Mouse (Mus musculus): ENCODE measurements around the gene Ssbp3.

The Ssbp3 gene

DNA sequence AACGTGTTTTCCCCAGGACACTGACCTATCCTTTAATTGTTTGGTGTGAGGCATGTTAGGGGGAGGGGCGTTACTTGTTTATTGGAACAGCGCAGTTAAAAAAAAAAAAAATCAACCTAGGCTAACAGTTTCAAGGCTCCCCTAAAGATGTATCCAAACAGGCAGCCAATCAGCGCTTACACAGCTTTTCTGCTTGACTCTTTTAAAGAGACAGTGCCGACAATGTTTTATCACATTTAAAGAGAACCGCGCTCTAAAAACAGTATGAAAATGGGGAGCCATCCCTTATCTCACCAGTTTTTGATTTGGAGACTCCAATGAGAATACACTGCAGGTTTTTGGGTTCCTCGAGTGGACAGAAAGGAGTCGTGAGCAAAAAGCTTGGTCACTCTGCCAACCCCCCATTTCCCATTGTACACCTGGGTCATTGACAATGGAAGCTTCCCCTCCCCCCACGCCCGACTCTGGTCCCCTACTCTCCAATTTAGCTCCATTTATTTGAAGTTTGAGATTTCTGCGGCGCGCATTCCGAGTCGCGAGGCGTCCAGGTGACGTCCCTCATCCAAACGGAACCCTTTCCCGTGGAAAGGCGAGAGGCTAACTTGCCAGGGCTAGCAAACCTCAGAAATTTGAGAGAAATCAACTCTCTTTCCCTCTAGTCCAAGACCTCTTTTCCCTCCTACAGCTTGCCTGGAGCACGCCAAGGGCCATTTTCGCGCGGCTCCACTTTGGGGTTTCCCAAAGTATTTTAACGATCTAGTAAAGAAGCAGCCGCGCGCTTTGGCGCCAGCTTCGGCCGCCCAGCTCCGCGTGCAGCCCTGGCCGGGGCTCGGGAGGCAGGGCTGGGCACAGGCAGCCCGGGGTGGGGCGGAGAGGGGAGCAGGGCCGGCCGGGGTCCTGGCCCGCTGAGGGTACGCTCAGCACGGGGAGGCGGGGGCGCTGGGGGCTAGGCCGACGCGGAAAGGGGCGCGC lies at the start of gene Ssbp3:
Ssbp3 (plus strand) TSS at position 501 of the 972 bp plus-strand sequence.
- DNase-seq (ENCODE audit: low spot score in 2 of 2), result peak; percentile 22 to 44

DNA sequence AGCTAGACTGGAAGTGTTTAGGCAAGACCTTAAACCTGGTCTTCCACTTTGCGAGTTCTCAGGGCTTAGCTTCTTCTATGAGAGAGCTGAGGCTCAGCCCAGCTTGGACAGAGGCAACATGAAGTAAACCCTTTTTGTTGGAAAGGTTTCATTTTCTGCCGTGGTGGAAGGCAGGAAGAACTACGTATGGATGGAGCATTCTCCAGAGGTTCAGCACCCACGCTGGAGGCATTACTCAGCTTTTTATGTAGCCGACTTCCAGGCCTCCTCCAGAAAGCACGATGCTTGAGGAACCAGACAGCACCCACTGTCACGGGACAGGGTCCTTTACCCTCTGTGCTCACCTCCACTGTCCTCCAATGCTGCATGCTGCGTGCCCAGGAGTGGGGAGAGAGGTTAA lies 48.6 kb upstream of the Ssbp3 start:
- no peak for DNase-seq (ENCODE audit: low spot score in 2 of 2)

DNA sequence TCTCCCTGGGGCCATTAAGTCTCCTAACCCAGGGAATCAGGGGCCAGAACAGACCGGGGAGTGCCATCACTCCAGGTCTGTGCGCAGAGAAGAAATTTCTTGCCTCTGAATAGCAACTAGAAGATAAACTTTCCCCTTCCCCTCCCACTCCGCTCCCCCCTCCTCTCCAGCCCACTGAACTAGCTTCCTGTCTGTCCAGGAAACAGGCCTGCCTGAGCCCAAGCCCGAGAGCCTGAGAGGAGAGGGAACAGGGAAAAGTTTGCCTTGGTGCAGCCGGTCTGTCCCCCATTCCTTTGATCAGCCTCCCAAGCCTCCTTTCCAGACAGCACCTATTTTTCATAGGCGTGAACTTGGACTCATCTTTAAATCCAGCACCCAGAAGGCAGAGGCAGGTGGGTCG lies 48.2 kb upstream of the Ssbp3 start:
- DNase-seq (ENCODE audit: low spot score in 2 of 2), result no peak

DNA sequence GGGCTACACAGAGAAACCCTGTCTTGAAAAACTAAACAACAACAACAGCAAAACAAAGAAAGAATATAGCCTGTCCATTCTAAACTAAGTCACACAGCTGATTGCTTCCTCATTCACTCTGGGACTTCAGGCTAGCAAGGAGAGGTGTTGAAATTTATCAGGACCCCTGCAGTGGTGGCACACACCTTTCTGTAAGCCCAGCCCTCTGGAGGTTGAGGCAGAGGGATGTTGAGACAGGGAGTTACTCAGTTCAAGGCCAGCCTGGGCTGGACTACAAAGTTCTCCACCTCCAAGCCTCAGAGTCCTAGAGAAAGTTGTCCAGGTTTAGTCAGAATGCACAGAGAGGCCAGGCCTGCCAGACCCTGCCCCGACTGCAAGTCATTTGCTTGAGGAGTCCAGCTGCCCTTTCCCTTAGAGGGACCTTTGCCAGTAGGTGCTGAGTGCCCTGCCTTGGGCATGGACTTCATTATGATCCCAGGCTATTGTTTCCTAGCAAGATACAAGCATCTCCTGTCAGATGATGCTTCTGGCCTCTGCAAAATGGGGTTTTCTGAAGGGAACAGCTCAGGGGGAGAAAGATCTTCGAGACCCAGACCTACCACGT lies 47.6 kb upstream of the Ssbp3 start:
- no peak for DNase-seq (ENCODE audit: low spot score in 2 of 2)

DNA sequence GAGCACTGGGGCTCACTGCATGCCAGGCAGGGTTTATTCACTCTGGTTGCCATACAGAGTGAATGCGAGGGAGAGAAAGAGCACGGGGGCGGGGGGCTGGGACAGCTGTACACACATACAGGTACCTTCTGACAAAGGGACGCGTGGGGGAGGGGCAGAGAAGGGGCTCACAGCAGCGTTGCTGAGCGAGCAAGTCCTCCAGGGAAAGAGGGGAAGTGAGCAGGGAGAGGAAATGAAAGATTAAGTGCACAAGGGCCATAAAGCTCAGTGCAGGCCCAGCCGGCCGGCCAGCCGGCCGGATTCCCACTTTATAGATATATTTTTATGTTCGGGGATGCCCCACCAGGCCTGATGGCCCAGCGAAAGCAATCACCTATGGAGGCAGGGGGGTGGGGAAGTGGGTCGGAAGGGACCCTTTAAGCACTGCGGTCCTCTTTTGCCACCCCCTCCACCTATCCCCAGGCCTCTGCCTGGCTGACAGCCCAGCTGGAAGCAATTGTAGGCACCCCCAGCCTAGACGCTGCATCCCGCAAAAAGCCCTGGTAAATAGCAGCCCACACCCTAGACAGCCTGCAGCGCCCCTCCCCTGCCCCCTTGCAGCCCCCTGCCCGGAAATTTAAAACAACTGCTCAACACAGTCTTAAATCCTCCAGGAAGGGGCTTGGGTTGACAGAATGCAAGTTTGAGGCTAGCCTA lies 44.9 kb upstream of the Ssbp3 start:
- DNase-seq (ENCODE audit: low spot score in 2 of 2), result no peak

DNA sequence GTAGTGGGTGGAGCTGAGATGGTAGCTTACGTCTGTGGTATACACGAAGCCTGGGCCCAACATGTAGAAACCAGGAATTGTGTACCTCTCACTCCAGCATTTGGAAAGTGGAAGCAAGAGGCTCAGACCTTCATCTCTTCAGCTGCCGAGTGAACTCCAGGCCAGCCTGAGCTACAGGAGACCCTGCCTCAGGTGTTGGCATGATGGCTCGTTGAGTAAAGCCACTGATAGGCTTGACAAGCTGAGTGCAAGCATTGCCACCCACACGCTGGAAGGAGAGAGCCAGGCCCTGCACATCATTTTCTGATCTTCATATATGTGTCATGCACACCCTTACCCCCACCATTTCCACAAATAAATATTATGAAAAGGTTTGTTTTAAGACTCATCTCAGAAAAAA lies 44.1 kb upstream of the Ssbp3 start:
- DNase-seq (ENCODE audit: low spot score in 2 of 2), result no peak

DNA sequence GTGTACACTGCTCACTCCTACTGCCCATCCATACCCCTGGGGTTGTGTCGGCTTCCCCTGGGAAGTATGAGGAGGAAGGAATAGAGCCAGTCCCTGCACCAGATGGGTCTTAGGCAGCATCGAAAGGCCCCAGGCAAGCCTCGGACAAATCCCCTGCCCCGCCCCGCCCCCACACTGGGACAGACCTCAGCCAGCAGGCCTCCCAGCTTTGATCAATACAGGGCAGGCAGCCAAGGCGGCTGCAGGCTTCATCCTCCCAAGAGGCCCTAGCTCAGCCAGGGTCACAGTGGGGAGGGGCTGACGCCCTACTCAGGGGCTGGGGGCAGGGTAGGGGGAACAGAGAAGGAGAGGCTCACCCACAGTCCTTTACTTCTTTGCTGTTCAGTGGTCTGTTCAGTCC lies 43.7 kb upstream of the Ssbp3 start:
- DNase-seq (ENCODE audit: low spot score in 2 of 2), result no peak

DNA sequence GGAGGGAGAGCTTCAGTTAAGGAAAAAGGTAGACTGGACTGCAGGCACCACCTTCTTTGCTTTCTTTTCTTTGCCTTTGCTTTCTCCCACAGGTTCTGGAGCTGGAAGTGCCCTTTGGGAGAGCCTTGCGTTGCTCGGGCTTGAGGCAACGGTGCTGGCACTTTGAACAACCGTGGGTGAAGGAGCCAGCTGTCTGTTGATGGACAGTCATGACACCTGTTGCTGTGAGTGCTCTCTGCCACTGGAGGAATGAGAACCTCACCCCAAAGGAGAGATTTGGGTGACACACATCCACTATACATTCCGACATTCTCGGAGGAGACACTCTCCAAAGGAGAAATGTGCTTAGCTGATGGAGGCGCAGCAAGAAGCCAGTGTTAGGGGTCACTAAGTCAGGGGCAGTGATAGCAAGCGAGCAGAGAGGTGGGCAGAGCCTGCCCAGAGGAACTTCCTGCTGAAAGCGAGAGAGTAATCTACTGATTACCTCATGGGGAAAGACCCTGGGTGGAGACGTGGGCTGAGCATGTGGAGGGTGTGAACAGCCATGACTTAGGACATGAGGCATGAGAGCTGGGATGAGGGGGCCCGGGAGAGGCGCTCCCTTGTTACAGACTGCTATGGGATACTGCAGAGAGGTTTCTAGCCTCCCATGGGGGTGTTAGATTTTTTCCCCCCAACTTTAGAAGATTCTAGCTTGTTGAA lies 41.6 kb upstream of the Ssbp3 start:
- no peak for DNase-seq (ENCODE audit: low spot score in 2 of 2)

DNA sequence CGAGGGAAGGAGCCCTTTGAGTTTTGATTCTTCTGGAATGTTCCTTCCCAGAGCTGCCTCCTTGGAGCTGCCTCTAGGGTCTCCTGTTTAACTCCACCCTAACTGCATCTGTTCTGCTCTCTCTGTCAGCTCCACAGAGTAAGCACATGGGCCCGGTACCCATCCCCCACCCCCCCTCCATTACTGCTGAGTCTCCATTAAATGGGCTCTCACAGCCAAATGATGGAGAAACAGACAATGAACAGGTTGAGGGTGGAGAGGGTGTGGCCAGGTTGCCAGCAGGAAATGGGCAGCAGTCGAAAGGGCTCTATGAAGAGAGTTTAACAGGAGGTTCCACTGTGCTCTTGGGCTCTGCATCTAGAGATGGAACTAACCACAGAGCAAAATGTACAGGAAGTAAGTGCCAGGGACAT lies 41.0 kb upstream of the Ssbp3 start:
- DNase-seq (ENCODE audit: low spot score in 2 of 2), result no peak

DNA sequence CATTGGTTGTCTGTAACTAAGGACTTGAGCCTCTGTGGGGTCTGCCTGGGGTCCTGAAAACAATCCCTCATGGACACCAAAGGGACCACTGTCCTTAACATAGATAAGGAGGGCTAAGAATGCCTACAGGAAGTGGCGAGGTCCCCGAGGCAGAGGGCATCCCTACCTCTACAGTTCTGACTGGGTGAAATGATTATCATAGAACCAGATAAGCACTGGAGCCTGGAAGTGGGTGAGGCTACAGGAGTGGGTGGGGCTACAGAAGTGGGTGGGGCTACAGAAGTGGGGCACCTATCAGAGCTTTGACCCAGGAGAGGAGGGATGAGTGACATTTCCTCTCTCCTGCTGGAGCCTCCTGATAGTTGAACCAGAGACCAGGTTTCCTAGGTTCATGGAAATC lies 39.9 kb upstream of the Ssbp3 start:
- peak in 1 of 2 experiments; percentile 8 for DNase-seq (ENCODE audit: low spot score in 2 of 2)

DNA sequence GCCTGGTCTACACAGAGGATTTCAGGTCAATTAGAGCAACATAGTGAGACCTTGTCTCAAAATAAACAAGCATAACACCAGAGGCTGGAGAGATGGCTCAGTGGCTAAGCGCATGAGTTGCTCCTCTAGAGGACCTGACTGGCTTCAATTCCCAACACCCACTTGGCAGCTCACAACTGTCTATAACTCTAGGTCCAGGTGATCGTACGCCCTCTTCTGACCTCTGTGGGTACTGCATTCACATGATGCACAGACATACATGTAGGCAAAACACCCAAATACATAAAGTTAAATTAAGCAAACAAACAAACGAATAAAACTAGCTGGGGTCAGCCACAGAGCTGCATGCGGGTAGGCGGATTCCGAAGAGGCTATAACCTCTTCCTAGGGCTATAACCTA lies 36.0 kb upstream of the Ssbp3 start:
- DNase-seq (ENCODE audit: low spot score in 2 of 2), result no peak

DNA sequence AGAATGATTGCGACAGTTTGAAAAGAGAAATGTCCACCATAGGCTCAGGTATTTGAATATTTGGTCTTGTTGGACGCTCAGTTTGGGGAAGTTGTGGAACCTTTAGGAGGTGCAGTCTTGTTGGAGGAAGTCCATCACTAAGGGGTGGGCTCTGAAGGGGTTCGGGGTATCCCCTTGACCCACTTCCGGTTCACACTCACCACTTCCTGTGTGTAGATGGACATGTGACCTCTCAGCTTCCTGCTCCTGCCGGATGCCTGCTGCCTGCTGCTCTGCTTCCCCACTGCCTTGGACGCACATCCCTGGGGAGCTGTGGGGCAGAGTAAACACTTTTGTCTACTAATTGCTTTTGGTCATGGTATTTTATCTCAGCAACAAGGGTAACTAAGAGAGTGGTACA lies 29.4 kb upstream of the Ssbp3 start:
- no peak for DNase-seq (ENCODE audit: low spot score in 2 of 2)

DNA sequence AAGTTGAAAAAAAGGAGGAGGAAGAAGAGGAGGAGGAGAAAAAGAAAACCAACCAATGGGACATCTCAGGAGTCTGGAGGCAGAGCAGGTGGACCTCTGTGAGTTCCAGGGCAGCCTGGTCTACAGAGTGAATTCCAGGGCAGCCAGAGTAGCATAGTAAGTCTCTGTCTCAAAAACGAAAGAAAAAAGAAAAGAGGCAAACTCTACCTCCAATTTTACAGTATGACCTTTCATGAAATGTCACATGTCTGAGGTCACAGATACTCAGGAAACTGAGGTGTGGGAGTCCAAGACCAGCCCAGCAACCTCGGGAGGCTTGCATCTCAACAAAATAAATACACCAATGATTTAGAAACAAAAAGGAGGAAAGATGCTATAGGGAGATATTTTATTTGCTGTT lies 27.4 kb upstream of the Ssbp3 start:
- no peak for DNase-seq (ENCODE audit: low spot score in 2 of 2)

DNA sequence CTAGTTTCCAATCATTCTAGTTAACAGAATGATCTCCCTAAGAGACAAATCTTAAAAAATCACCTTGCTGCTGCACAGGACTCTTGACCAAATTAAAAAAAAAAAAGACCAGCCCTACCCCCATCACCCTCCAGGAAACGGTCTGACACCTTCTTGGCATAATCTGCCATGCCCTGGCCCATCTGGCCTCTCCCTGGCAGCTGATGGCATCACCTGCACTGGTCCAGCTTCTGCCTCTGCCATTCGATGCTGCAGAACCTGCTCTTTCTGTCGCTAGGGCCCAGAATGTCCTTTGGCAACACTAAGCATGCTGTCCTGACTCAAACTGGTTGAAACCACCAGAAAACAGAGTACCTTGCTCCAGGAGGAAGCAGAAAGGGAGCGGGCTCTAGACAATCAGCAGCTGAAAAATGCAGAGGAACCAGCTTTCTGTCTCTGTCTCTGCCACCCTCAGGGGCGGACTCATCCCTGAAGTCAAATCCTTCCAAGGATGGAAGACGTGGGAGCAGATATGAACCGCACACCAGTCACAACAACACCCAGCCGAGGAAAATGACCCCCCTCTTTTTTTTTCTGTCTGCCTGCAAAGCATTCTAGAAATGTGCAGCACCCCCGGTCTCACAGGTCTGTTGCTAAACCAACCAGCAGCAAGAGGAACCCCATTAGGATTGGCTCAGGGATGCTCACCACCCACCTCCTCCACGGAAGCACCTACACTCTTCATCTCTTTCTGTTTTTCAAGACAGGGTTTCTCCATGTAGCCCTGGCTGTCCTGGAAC lies 24.0 kb upstream of the Ssbp3 start:
- DNase-seq (ENCODE audit: low spot score in 2 of 2), result no peak

DNA sequence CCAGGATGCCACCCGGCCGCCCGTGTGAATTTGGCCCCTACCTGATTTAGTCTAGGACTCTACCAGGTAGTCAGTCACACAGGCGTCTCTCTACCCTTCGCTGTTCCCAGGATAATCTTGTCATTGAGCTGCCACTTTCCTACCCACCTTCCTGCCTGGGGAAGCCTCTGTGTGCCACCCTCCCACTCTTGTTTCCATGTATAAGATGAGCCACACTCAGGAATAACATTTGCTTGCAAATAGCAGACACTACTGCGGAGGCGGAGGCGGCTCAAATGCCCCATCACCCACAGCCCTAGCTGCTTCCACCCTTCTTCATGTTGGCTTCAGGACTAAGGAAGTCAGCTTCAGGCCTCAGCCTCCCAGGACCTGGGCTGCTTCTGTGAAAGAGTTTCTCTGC lies 14.4 kb upstream of the Ssbp3 start:
- no peak for DNase-seq (ENCODE audit: low spot score in 2 of 2)

DNA sequence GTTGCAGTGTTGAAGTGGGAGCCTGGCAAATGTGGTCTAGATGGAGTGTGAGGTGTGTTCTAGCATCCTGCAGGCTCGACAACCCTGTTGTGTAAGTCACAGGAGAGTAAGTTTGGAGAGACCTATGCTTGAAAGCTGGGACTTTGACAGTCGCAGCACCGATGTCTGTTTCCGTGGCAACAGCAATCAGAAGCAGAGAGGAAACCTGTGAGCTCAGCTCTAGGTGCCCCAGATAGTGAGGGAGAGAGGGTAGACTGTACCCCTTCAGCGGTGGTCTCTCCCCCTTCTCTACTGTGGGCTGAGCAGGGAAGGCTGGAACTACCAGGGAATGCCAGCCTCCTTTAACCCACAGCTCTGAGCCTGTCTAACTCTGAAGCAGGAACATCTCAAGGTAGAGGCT lies 11.6 kb upstream of the Ssbp3 start:
- no peak for DNase-seq (ENCODE audit: low spot score in 2 of 2)

DNA sequence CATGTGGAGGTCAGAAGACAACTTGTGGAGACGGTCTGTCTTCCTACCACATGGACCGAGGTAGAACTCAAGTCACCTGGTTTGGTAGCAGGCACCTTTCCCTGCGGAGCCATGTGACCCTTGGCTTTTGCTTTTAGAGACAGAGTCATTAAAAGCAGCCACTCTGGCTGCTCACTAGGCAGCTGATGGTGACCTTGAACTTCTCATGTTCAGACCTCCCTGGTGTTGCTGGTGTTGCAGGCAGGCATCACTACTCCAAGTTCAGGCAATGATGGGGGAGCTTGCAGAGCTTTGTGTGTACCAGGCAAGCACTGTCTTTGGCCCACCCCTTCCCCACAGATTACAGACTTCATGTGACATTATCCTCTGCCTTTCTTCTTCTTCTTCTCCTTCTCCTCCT lies 11.0 kb upstream of the Ssbp3 start:
- no peak for DNase-seq (ENCODE audit: low spot score in 2 of 2)

DNA sequence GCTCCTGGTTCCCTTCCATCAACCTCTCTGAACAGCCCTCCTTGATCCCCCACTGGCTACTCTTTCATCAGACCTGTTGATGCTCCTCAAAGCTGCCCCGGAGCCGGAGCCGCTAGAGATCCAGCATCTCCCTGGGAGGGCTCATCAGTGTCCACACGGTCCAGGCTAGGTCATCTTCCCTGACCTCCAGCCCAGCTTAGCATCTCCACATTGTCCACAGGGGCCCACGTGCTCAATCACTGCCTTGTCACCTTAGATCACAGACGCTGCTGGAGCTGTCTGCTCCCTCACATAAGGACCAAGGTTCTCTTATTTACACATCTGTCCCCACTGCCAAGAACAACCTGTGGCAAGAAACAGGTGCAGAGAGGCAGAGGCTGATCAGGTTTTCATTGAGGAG lies 9.8 kb upstream of the Ssbp3 start:
- no peak for DNase-seq (ENCODE audit: low spot score in 2 of 2)

DNA sequence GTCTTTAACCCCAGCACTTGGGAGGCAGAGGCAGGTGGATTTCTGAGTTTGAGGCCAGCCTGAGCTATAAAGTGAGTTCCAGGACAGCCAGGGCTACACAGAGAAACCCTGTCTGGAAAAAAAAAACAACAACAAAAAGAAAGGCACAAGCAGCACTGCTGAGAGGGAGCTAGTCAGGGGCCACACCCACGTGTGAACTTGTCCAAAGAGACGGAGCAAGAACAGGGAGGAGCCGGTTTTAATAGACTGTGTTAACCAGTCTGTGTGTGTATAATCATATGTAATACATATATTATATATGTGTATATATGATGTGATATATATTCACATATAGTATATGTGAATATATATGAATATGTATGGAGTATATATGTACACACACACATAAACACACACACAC lies 8.9 kb upstream of the Ssbp3 start:
- DNase-seq (ENCODE audit: low spot score in 2 of 2), result no peak

DNA sequence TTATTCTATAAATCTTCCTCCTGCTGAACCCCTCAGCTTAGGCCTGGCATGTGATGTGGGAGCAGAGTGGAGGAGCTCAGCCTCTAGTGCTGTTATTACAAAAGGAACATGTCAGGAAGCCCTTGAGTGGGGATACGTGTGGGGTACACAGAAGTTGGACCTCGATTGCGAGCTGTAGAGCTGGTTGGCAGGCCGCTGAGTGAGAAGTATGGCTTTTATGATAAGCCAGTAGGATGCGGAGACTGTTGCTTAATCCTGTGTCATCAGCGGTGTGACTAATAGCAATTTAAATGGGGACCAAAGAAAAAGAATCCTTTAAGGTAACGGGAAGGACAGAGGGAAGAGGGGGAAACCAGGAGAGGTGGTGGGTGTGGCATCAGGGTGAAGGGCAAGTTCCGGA lies 8.3 kb upstream of the Ssbp3 start:
- DNase-seq (ENCODE audit: low spot score in 2 of 2), result no peak

DNA sequence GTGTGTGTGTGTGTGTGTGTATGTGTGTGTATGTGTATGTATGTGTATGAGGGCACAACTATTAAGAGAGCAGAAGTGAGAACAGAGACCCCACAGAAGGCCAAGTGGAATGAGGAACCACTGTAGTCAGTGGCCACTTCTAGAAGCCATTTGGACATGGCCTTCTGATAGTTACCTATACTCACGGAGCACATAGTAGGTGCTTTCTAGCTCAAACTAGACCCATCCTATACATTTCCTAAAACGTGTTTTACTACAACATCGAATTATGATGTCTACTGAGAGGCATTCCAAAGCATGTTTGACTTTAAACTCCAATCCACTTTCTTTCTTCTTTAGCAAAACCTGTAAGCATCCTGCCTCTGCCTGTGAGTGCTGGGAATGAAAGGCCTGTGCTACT lies 4.6 kb upstream of the Ssbp3 start:
- no peak for DNase-seq (ENCODE audit: low spot score in 2 of 2)
